Mouse (Mus musculus): ENCODE data around the gene Kbtbd12. TPM values are rescaled to one million over a fixed set of nuclear protein-coding genes. Genes with fewer than 3 reads are reported as not detected.

Kbtbd12 gene
- polyA plus RNA-seq, 1 experiment from 2014 or later = 1.0 TPM

DNA sequence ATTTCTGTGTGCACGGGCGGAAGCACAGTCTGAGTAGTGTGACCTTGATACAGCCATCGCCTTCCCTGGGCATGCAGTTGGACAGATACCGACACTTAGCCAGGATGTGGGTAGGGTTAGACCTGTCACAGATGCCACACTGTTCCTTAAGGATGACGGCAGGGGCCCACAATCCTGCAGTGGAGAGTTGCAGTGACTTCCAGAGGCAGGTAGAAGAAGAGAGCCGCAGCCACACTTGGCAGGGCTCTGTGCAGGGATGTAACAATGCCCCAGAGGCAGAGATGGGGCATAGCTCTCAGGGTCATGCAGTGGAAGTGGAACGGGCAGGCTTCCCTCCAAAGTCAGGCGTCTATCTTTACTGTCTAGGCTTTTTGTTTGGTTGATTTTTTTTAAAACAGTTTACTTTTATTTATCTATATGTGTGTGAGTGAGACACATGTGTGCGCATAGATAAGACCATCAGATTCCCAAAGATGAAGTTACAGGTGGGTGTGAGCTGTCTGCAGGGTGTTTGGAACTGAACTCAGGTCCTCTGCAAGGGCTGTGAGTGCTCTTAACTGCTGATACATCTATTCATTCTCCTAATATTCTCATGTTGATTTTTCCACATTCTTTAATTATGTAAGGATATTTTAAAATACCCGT, 89.2 kb downstream of the Kbtbd12 start:
- H3K4me1 ChIP-seq (replicated peaks; ENCODE audit: control insufficient read depth, insufficient read depth, low read length) = no peaks in the 10 kb centered on the region
- no peak overlapping the region for H3K4me2 ChIP-seq (ENCODE audit: low read depth, low read length)
- peaks cover 16% of the 10 kb centered on the region for H3K27me3 ChIP-seq (ENCODE audit: control insufficient read depth, insufficient read depth, low read depth, low read length)
- ATAC-seq (ENCODE audit: low read depth) = no peak
- no peaks in the 10 kb centered on the region for H3K36me3 ChIP-seq (ENCODE audit: control insufficient read depth, insufficient read depth, low read length)
- no peak overlapping the region for H3K27ac ChIP-seq (ENCODE audit: low read length)
- H3K4me3 ChIP-seq (ENCODE audit: low read length) = no peak overlapping the region
- WGBS = 73% methylated on average over 10 of the region's 10 CpGs
- no peak overlapping the region for H3K9ac ChIP-seq (ENCODE audit: low read length)
- no peaks in the 10 kb centered on the region for H3K9me3 ChIP-seq (ENCODE audit: control insufficient read depth, low read length)

DNA sequence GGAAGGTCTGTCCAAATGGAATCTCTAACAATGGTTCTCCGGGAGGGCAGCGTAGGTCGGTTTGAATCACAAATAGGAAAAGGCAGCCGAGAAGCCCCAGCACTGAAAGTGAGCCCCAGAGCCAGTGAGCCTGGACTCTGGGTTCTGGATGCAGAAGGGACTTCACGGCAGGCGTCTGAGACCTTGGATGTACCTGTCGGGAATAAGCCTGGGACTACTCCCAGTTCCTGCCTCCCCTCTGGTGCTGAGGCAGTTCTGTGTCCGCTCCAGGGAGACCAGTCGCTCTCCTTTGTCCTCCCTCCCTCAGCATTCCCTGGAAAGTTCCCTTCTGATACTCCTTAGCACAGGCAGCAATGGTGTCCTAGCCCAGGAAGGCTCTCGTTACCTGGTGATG, 92.4 kb downstream of the Kbtbd12 start:
- H3K9ac ChIP-seq (ENCODE audit: low read length) = no peak overlapping the region
- no peak overlapping the region for H3K4me2 ChIP-seq (ENCODE audit: low read depth, low read length)
- ATAC-seq (ENCODE audit: low read depth) = no peak
- H3K9me3 ChIP-seq (ENCODE audit: control insufficient read depth, low read length) = no peaks in the 10 kb centered on the region
- H3K4me1 ChIP-seq (replicated peaks; ENCODE audit: control insufficient read depth, insufficient read depth, low read length) = no peaks in the 10 kb centered on the region
- H3K36me3 ChIP-seq (ENCODE audit: control insufficient read depth, insufficient read depth, low read length) = no peaks in the 10 kb centered on the region
- H3K4me3 ChIP-seq (ENCODE audit: low read length) = no peak overlapping the region
- WGBS = 31% methylated on average over 10 of the region's 10 CpGs
- no peak overlapping the region for H3K27ac ChIP-seq (ENCODE audit: low read length)
- peaks cover 16% of the 10 kb centered on the region for H3K27me3 ChIP-seq (ENCODE audit: control insufficient read depth, insufficient read depth, low read depth, low read length)

DNA sequence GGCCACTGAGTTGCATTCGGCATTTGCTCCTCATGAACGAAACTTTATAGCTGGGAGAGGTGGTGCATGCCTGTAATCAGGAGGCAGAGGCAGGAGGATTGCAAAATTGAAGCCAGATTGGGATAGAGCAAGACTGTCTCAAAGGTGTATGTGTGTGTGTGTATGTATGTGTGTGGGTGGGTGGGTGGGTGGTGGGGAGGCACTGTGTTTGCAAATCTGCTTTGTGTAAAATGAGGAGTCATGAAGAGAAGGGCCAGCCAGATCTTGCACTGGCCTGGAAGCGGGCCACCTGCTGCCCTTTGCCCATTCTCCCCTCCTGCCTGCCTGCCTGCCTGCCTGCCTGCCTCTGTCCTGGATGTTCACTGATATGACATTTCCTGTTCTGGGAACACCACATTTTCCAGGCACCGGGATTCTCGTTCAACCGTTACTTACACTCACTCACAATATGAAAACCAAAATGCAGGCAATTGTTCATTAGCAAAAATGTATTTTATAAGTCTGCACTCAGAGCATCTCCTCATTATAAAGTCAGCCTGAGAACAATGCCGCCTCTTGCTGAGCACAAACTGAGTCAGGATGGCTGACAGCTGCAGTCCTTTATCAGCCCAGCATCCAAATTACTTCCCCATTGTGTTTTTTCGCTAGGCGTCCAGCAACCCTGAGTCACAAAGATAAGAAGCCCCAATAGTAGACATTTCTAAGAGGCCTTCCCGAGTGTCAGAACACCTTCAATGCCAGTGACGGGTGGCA, 92.9 kb downstream of the Kbtbd12 start:
- Histone ChIP-seq H3K27ac (ENCODE audit: low read length) (no peak overlapping the region), H3K27me3 (ENCODE audit: control insufficient read depth, insufficient read depth, low read depth, low read length) (peaks cover 16% of the 10 kb centered on the region)
- 29% methylated on average over 11 of the region's 11 CpGs for WGBS

DNA sequence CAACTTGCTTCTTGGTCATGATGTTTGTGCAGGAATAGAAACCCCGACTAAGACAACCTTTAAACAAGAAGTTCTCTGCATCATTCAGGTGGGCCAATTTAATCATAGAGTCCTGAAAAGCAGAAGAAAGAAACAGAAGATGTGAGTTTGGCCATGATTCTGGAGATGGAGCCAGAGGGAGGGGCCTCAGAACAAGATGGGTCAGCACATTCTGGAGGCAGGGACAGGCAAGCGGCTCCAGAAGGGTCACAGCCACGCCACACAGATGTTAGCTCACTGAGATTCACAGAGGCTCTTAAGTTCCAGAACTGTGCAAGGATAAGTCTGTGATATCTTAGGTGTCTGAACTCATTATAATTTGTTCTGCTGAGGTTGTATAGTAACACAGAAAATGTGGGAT, 93.5 kb downstream of the Kbtbd12 start:
- H3K4me3 ChIP-seq (ENCODE audit: low read length) = no peak overlapping the region
- peaks cover 16% of the 10 kb centered on the region for H3K27me3 ChIP-seq (ENCODE audit: control insufficient read depth, insufficient read depth, low read depth, low read length)
- no peaks in the 10 kb centered on the region for H3K4me1 ChIP-seq (replicated peaks; ENCODE audit: control insufficient read depth, insufficient read depth, low read length)
- 63% methylated on average over 3 of the region's 3 CpGs for WGBS
- no peak overlapping the region for H3K27ac ChIP-seq (ENCODE audit: low read length)
- no peaks in the 10 kb centered on the region for H3K36me3 ChIP-seq (ENCODE audit: control insufficient read depth, insufficient read depth, low read length)
- no peaks in the 10 kb centered on the region for H3K9me3 ChIP-seq (ENCODE audit: control insufficient read depth, low read length)
- H3K9ac ChIP-seq (ENCODE audit: low read length) = no peak overlapping the region
- no peak overlapping the region for H3K4me2 ChIP-seq (ENCODE audit: low read depth, low read length)
- ATAC-seq (ENCODE audit: low read depth) = no peak

More for the DNA sequence above, 92.9 kb downstream of the Kbtbd12 start:
- H3K9me3 ChIP-seq (ENCODE audit: control insufficient read depth, low read length) = no peaks in the 10 kb centered on the region
- no peaks in the 10 kb centered on the region for H3K36me3 ChIP-seq (ENCODE audit: control insufficient read depth, insufficient read depth, low read length)
- no peak for ATAC-seq (ENCODE audit: low read depth)
- H3K4me1 ChIP-seq (replicated peaks; ENCODE audit: control insufficient read depth, insufficient read depth, low read length) = no peaks in the 10 kb centered on the region
- no peak overlapping the region for H3K4me2 ChIP-seq (ENCODE audit: low read depth, low read length)
- H3K9ac ChIP-seq (ENCODE audit: low read length) = no peak overlapping the region
- no peak overlapping the region for H3K4me3 ChIP-seq (ENCODE audit: low read length)

DNA sequence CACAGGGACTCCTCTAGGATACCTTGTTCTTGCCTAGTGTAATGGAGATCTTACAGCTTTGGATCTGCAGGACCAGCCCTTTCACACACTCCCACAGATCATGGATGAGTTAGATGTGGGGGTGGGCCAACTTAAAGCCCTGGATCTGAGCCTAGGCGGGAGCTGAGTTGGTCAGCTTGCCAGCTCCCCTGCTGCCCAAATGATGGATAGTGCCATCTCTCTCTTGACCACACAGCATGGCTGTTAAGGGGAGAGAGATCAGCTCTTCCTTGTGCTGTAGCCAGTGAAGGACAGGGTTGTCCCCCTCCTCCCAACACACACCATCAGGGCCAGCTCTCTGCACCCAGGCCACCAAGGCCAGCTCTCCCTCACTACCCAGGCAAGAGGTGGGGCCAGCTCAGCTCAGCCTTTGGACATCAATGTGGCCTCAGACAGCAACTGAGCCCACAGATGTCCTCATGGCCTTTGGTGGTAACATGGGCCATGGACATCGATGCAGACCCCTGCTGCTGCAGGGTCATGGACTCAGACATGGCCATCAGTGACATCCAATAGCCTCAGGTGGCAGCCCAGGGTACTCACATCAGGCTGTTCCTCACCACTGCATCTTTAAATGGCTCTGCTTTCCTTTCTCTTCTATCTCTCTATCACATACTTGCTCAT, 97.5 kb downstream of the Kbtbd12 start:
- WGBS = 60% methylated on average over 2 of the region's 2 CpGs

DNA sequence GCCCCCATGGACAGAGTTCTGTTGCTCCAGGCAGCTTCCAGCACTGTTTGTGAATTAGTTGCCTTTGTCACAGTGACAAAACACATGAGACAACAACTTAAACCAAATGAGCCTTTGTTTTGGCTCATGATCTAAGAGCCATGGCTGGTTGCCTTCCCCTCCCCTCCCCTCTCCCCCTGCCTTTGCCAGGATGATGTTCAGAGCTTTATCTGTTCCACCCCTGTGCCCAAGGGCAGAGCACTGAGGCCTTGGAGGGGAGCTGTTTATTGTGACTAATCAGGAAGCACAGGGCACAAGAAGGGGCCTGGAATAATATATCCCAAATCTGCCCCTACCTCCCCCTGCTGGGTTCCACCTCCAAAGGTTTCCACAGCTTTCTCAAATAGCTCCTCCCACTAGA, 107.4 kb downstream of the Kbtbd12 start:
- Histone ChIP-seq H3K4me3 (ENCODE audit: low read length) (no peak overlapping the region), H3K9me3 (ENCODE audit: control insufficient read depth, low read length) (no peaks in the 10 kb centered on the region), H3K36me3 (ENCODE audit: control insufficient read depth, insufficient read depth, low read length) (no peaks in the 10 kb centered on the region), H3K4me2 (ENCODE audit: low read depth, low read length) (no peak overlapping the region), H3K4me1 (replicated peaks; ENCODE audit: control insufficient read depth, insufficient read depth, low read length) (no peaks in the 10 kb centered on the region), H3K27ac (ENCODE audit: low read length) (no peak overlapping the region), H3K27me3 (ENCODE audit: control insufficient read depth, insufficient read depth, low read depth, low read length) (no peaks in the 10 kb centered on the region), H3K9ac (ENCODE audit: low read length) (no peak overlapping the region)
- no peak for ATAC-seq (ENCODE audit: low read depth)

More for the DNA sequence above, 97.5 kb downstream of the Kbtbd12 start:
- Histone ChIP-seq H3K9ac (ENCODE audit: low read length) (no peak overlapping the region), H3K36me3 (ENCODE audit: control insufficient read depth, insufficient read depth, low read length) (no peaks in the 10 kb centered on the region), H3K27ac (ENCODE audit: low read length) (no peak overlapping the region), H3K4me2 (ENCODE audit: low read depth, low read length) (no peak overlapping the region), H3K9me3 (ENCODE audit: control insufficient read depth, low read length) (no peaks in the 10 kb centered on the region), H3K4me3 (ENCODE audit: low read length) (no peak overlapping the region), H3K27me3 (ENCODE audit: control insufficient read depth, insufficient read depth, low read depth, low read length) (no peaks in the 10 kb centered on the region; the same call in 1 of the 2 replicates), H3K4me1 (replicated peaks; ENCODE audit: control insufficient read depth, insufficient read depth, low read length) (no peaks in the 10 kb centered on the region)
- no peak for ATAC-seq (ENCODE audit: low read depth)

DNA sequence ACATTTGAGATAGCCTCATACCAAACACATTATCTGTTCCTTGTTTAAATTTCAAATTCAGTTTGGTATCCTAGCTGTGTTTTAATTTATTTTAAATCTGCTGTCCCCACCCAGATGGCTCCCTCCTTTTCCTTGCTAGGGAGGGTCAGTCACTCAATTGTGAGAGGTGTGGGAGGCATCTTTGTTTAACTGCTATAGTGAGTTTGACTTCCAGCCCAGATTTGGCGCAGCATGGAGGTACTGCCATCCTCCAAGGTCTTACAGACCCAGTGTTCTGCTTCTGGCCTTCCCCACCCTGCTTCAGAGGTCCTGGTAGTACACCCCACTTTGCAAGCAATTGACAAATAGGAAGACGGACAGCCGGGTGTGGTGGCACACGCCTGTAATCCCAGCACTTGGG, 113.7 kb downstream of the Kbtbd12 start:
- no peak overlapping the region for H3K9ac ChIP-seq (ENCODE audit: low read length)
- no peak overlapping the region for H3K4me2 ChIP-seq (ENCODE audit: low read depth, low read length)
- no peaks in the 10 kb centered on the region for H3K9me3 ChIP-seq (ENCODE audit: control insufficient read depth, low read length)
- no peak for ATAC-seq (ENCODE audit: low read depth)
- H3K27me3 ChIP-seq (ENCODE audit: control insufficient read depth, insufficient read depth, low read depth, low read length) = no peaks in the 10 kb centered on the region
- no peaks in the 10 kb centered on the region for H3K36me3 ChIP-seq (ENCODE audit: control insufficient read depth, insufficient read depth, low read length)
- H3K4me3 ChIP-seq (ENCODE audit: low read length) = no peak overlapping the region
- WGBS = 77% methylated on average over 4 of the region's 4 CpGs
- H3K27ac ChIP-seq (ENCODE audit: low read length) = no peak overlapping the region
- H3K4me1 ChIP-seq (replicated peaks; ENCODE audit: control insufficient read depth, insufficient read depth, low read length) = peaks cover 5% of the 10 kb centered on the region

DNA sequence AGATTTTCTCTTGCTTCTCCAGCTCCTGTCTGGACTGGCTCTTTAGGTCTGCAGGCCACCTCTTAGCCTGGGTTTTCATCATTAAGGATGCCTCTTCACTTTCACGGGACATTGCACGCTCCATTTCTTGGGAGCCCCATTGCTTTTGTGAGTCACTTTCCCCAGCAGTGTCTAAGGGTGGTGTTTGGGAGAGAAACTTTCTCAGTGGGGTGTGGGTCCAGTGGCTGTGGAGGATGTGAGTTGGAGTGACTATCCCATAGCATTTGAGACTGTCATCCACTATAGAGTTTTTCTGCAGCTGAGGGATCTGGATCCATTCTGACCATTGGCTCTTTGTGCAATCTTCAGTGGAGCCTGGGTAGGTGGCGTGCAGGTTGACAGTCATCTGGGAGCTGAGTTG, 114.3 kb downstream of the Kbtbd12 start:
- H3K36me3 ChIP-seq (ENCODE audit: control insufficient read depth, insufficient read depth, low read length) = no peaks in the 10 kb centered on the region
- H3K9me3 ChIP-seq (ENCODE audit: control insufficient read depth, low read length) = no peaks in the 10 kb centered on the region
- H3K4me1 ChIP-seq (replicated peaks; ENCODE audit: control insufficient read depth, insufficient read depth, low read length) = peaks cover 5% of the 10 kb centered on the region
- H3K27me3 ChIP-seq (ENCODE audit: control insufficient read depth, insufficient read depth, low read depth, low read length) = no peaks in the 10 kb centered on the region
- no peak overlapping the region for H3K27ac ChIP-seq (ENCODE audit: low read length)
- H3K4me2 ChIP-seq (ENCODE audit: low read depth, low read length) = no peak overlapping the region
- ATAC-seq (ENCODE audit: low read depth) = no peak
- no peak overlapping the region for H3K9ac ChIP-seq (ENCODE audit: low read length)
- no peak overlapping the region for H3K4me3 ChIP-seq (ENCODE audit: low read length)
- 90% methylated on average over 3 of the region's 3 CpGs for WGBS

DNA sequence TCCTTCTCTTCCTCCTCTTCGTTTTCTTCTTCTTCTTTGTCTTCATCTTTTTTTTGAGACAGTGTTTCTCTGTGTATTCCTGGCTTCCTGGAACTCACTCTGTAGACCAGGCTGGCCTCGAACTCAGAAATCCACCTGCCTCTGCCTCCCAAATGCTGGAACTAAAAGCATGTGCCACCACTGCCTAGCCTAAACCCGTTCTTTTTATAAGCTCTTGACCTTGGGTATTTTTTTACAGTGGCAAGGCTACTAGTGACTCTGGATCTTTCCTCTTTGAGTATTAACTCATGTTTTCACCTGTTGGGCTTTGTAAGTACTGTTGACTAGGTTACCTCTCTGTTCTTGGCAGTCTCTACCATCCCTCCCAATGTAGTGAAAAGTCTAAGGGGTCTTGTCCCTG, 114.7 kb downstream of the Kbtbd12 start:
- Histone ChIP-seq H3K4me1 (replicated peaks; ENCODE audit: control insufficient read depth, insufficient read depth, low read length) (peaks cover 5% of the 10 kb centered on the region), H3K9ac (ENCODE audit: low read length) (no peak overlapping the region), H3K27ac (ENCODE audit: low read length) (no peak overlapping the region), H3K4me3 (ENCODE audit: low read length) (no peak overlapping the region), H3K4me2 (ENCODE audit: low read depth, low read length) (no peak overlapping the region), H3K9me3 (ENCODE audit: control insufficient read depth, low read length) (no peaks in the 10 kb centered on the region), H3K36me3 (ENCODE audit: control insufficient read depth, insufficient read depth, low read length) (no peaks in the 10 kb centered on the region), H3K27me3 (ENCODE audit: control insufficient read depth, insufficient read depth, low read depth, low read length) (no peaks in the 10 kb centered on the region)
- ATAC-seq (ENCODE audit: low read depth) = no peak
- WGBS = 53% methylated on average over 3 of the region's 3 CpGs
